Mouse (Mus musculus): Measurements from ENCODE around the gene Snd1.

DNA sequence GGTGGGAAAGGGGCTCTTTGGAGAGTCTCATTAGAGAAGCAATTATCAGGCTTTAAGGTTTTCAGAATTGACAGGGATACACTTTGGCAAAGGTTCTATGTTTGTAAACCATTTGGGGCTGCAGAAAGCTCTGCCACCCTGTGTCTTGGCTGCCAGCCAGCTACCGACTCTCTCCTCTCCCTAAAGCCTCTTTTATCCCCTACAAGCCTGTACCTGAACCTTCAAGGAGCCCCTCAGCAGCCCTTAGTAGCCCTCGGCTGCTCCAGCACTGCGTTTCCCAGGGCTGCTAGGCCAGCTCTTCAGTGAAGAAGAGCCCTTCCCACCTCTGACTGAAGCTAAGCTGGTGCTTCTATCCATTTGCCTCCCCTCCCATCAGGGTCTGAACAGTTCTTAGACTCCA lies 378.2 kb downstream of the Snd1 start:
- TF ChIP-seq POLR2A (IDR thresholded peaks at IDR 0.05; ENCODE audit: insufficient read length, low read depth) (no peak), SRF (IDR thresholded peaks at IDR 0.05; ENCODE audit: control insufficient read depth, insufficient read length, low read depth) (no peak), TCF12 (IDR thresholded peaks at IDR 0.05; ENCODE audit: insufficient read depth, poor library complexity, severe bottlenecking) (no peak), POLR2AphosphoS2 (IDR thresholded peaks at IDR 0.05; ENCODE audit: insufficient read length, low read depth) (no peak), MAX (IDR thresholded peaks at IDR 0.05; ENCODE audit: low read depth) (no peak), CEBPB (IDR thresholded peaks at IDR 0.05; ENCODE audit: insufficient read depth, poor library complexity, severe bottlenecking) (no peak), USF1 (IDR thresholded peaks at IDR 0.05; ENCODE audit: low read depth) (no peak), TCF3 (IDR thresholded peaks at IDR 0.05; ENCODE audit: insufficient read length, low read depth) (no peak), E2F4 (IDR thresholded peaks at IDR 0.05; ENCODE audit: insufficient read depth) (no peak), REST (IDR thresholded peaks at IDR 0.05; ENCODE audit: insufficient read depth, insufficient read length) (no peak), MYOG (IDR thresholded peaks at IDR 0.05; ENCODE audit: control insufficient read depth in 1 of 3, insufficient read depth in 1 of 3, insufficient read length in 2 of 3, low read depth in 2 of 3) (no peak)

All from myocyte (in vitro differentiated cells).